Mouse (Mus musculus): ENCODE measurements at regions not wholly inside any gene's neighbourhood (a gene's known extent, or its start where the extent isn't known, plus 50 kb on each side); places are given as distances from the start of the nearest gene placed in this dataset.

GRCm38 (mm10) chr9:74021339-74021738, 52.6 kb upstream of the Unc13c start:
- no peak overlapping the region for H3K4me2 ChIP-seq (ENCODE audit: low read depth)
- H3K36me3 ChIP-seq (ENCODE audit: control insufficient read depth, insufficient read depth), result no peaks in the 10 kb centered on the region
- peak in 1 of 3 experiments; percentile 66 for TF ChIP-seq MYOG (IDR thresholded peaks at IDR 0.05; ENCODE audit: control insufficient read depth in 1 of 3, insufficient read depth in 1 of 3, insufficient read length in 2 of 3, low read depth in 2 of 3)
- no peak for TF ChIP-seq SRF (IDR thresholded peaks at IDR 0.05; ENCODE audit: control insufficient read depth, insufficient read length, low read depth)
- TF ChIP-seq MAX (IDR thresholded peaks at IDR 0.05; ENCODE audit: low read depth), result no peak
- no peak for TF ChIP-seq E2F4 (IDR thresholded peaks at IDR 0.05; ENCODE audit: insufficient read depth)
- no peak for TF ChIP-seq POLR2AphosphoS2 (IDR thresholded peaks at IDR 0.05; ENCODE audit: insufficient read length, low read depth)
- TF ChIP-seq MYOD1 (IDR thresholded peaks at IDR 0.05; ENCODE audit: control insufficient read depth in 1 of 3, insufficient read length in 2 of 3, low read depth in 2 of 3), result peak in 2 of 3 experiments; percentile 36 to 71
- TF ChIP-seq TCF3 (IDR thresholded peaks at IDR 0.05; ENCODE audit: insufficient read length, low read depth), result no peak
- no peak for TF ChIP-seq CEBPB (IDR thresholded peaks at IDR 0.05; ENCODE audit: insufficient read depth, poor library complexity, severe bottlenecking)
- no peak overlapping the region for H3ac ChIP-seq (ENCODE audit: control insufficient read depth, insufficient read length)
- no peak overlapping the region for H3K4me3 ChIP-seq
- no peaks in the 10 kb centered on the region for H3K79me2 ChIP-seq (ENCODE audit: control insufficient read depth, insufficient read depth)
- H3K27me3 ChIP-seq (ENCODE audit: control insufficient read depth, insufficient read depth, insufficient read length), result no peaks in the 10 kb centered on the region

GRCm38 (mm10) chr9:74023922-74024321, 55.2 kb upstream of the Unc13c start:
- Histone ChIP-seq H3K27me3 (ENCODE audit: control insufficient read depth, insufficient read depth, insufficient read length) (no peaks in the 10 kb centered on the region), H3K36me3 (ENCODE audit: control insufficient read depth, insufficient read depth) (no peaks in the 10 kb centered on the region), H3ac (ENCODE audit: control insufficient read depth, insufficient read length) (no peak overlapping the region), H3K4me3 (no peak overlapping the region), H3K4me2 (ENCODE audit: low read depth) (no peak overlapping the region), H3K79me2 (ENCODE audit: control insufficient read depth, insufficient read depth) (no peaks in the 10 kb centered on the region)
- TF ChIP-seq MYOG (IDR thresholded peaks at IDR 0.05; ENCODE audit: control insufficient read depth in 1 of 3, insufficient read depth in 1 of 3, insufficient read length in 2 of 3, low read depth in 2 of 3) (no peak), MAX (IDR thresholded peaks at IDR 0.05; ENCODE audit: low read depth) (no peak), TCF12 (IDR thresholded peaks at IDR 0.05; ENCODE audit: insufficient read depth, poor library complexity, severe bottlenecking) (no peak), USF1 (IDR thresholded peaks at IDR 0.05; ENCODE audit: low read depth) (no peak), POLR2A (IDR thresholded peaks at IDR 0.05; ENCODE audit: insufficient read length, low read depth) (no peak), E2F4 (IDR thresholded peaks at IDR 0.05; ENCODE audit: insufficient read depth) (no peak), REST (IDR thresholded peaks at IDR 0.05; ENCODE audit: insufficient read depth, insufficient read length) (no peak), MYOD1 (IDR thresholded peaks at IDR 0.05; ENCODE audit: control insufficient read depth in 1 of 3, insufficient read length in 2 of 3, low read depth in 2 of 3) (no peak), POLR2AphosphoS2 (IDR thresholded peaks at IDR 0.05; ENCODE audit: insufficient read length, low read depth) (no peak), TCF3 (IDR thresholded peaks at IDR 0.05; ENCODE audit: insufficient read length, low read depth) (no peak), SRF (IDR thresholded peaks at IDR 0.05; ENCODE audit: control insufficient read depth, insufficient read length, low read depth) (no peak), CEBPB (IDR thresholded peaks at IDR 0.05; ENCODE audit: insufficient read depth, poor library complexity, severe bottlenecking) (no peak)

GRCm38 (mm10) chr9:74026131-74026530, 57.4 kb upstream of the Unc13c start:
- Histone ChIP-seq H3ac (ENCODE audit: control insufficient read depth, insufficient read length) (no peak overlapping the region), H3K4me2 (ENCODE audit: low read depth) (no peak overlapping the region), H3K79me2 (ENCODE audit: control insufficient read depth, insufficient read depth) (no peaks in the 10 kb centered on the region), H3K36me3 (ENCODE audit: control insufficient read depth, insufficient read depth) (no peaks in the 10 kb centered on the region), H3K27me3 (ENCODE audit: control insufficient read depth, insufficient read depth, insufficient read length) (no peaks in the 10 kb centered on the region), H3K4me3 (no peak overlapping the region)
- TF ChIP-seq SRF (IDR thresholded peaks at IDR 0.05; ENCODE audit: control insufficient read depth, insufficient read length, low read depth) (no peak), MYOD1 (IDR thresholded peaks at IDR 0.05; ENCODE audit: control insufficient read depth in 1 of 3, insufficient read length in 2 of 3, low read depth in 2 of 3) (no peak), E2F4 (IDR thresholded peaks at IDR 0.05; ENCODE audit: insufficient read depth) (no peak), CEBPB (IDR thresholded peaks at IDR 0.05; ENCODE audit: insufficient read depth, poor library complexity, severe bottlenecking) (no peak), TCF3 (IDR thresholded peaks at IDR 0.05; ENCODE audit: insufficient read length, low read depth) (no peak), POLR2A (IDR thresholded peaks at IDR 0.05; ENCODE audit: insufficient read length, low read depth) (no peak), POLR2AphosphoS2 (IDR thresholded peaks at IDR 0.05; ENCODE audit: insufficient read length, low read depth) (no peak), MAX (IDR thresholded peaks at IDR 0.05; ENCODE audit: low read depth) (no peak), MYOG (IDR thresholded peaks at IDR 0.05; ENCODE audit: control insufficient read depth in 1 of 3, insufficient read depth in 1 of 3, insufficient read length in 2 of 3, low read depth in 2 of 3) (no peak), USF1 (IDR thresholded peaks at IDR 0.05; ENCODE audit: low read depth) (no peak), REST (IDR thresholded peaks at IDR 0.05; ENCODE audit: insufficient read depth, insufficient read length) (no peak), TCF12 (IDR thresholded peaks at IDR 0.05; ENCODE audit: insufficient read depth, poor library complexity, severe bottlenecking) (no peak)

- no peaks in the 10 kb centered on the region for H3K79me2 ChIP-seq (ENCODE audit: control insufficient read depth, insufficient read depth)
- TF ChIP-seq MYOD1 (IDR thresholded peaks at IDR 0.05; ENCODE audit: control insufficient read depth in 1 of 3, insufficient read length in 2 of 3, low read depth in 2 of 3) (no peak), TCF3 (IDR thresholded peaks at IDR 0.05; ENCODE audit: insufficient read length, low read depth) (no peak), TCF12 (IDR thresholded peaks at IDR 0.05; ENCODE audit: insufficient read depth, poor library complexity, severe bottlenecking) (no peak), MYOG (IDR thresholded peaks at IDR 0.05; ENCODE audit: control insufficient read depth in 1 of 3, insufficient read depth in 1 of 3, insufficient read length in 2 of 3, low read depth in 2 of 3) (no peak), E2F4 (IDR thresholded peaks at IDR 0.05; ENCODE audit: insufficient read depth) (no peak), REST (IDR thresholded peaks at IDR 0.05; ENCODE audit: insufficient read depth, insufficient read length) (no peak), SRF (IDR thresholded peaks at IDR 0.05; ENCODE audit: control insufficient read depth, insufficient read length, low read depth) (no peak), MAX (IDR thresholded peaks at IDR 0.05; ENCODE audit: low read depth) (no peak)
- no peak overlapping the region for H3K4me3 ChIP-seq
- no peak overlapping the region for H3K4me2 ChIP-seq (ENCODE audit: low read depth)
- no peaks in the 10 kb centered on the region for H3K27me3 ChIP-seq (ENCODE audit: control insufficient read depth, insufficient read depth, insufficient read length)
- no peak overlapping the region for H3ac ChIP-seq (ENCODE audit: control insufficient read depth, insufficient read length)
- H3K36me3 ChIP-seq (ENCODE audit: control insufficient read depth, insufficient read depth), result no peaks in the 10 kb centered on the region
These were observed 59.7 kb upstream of the Unc13c start for GRCm38 (mm10) chr9:74028438-74028837.

GRCm38 (mm10) chr9:74045936-74046335, 64.2 kb upstream of the Wdr72 start:
- TF ChIP-seq USF1 (IDR thresholded peaks at IDR 0.05; ENCODE audit: low read depth) (no peak), MAX (IDR thresholded peaks at IDR 0.05; ENCODE audit: low read depth) (no peak), MYOD1 (IDR thresholded peaks at IDR 0.05; ENCODE audit: control insufficient read depth in 1 of 3, insufficient read length in 2 of 3, low read depth in 2 of 3) (no peak), POLR2A (IDR thresholded peaks at IDR 0.05; ENCODE audit: insufficient read length, low read depth) (no peak), TCF3 (IDR thresholded peaks at IDR 0.05; ENCODE audit: insufficient read length, low read depth) (no peak), POLR2AphosphoS2 (IDR thresholded peaks at IDR 0.05; ENCODE audit: insufficient read length, low read depth) (no peak), REST (IDR thresholded peaks at IDR 0.05; ENCODE audit: insufficient read depth, insufficient read length) (no peak), CEBPB (IDR thresholded peaks at IDR 0.05; ENCODE audit: insufficient read depth, poor library complexity, severe bottlenecking) (no peak), MYOG (IDR thresholded peaks at IDR 0.05; ENCODE audit: control insufficient read depth in 1 of 3, insufficient read depth in 1 of 3, insufficient read length in 2 of 3, low read depth in 2 of 3) (no peak), SRF (IDR thresholded peaks at IDR 0.05; ENCODE audit: control insufficient read depth, insufficient read length, low read depth) (no peak), E2F4 (IDR thresholded peaks at IDR 0.05; ENCODE audit: insufficient read depth) (no peak), TCF12 (IDR thresholded peaks at IDR 0.05; ENCODE audit: insufficient read depth, poor library complexity, severe bottlenecking) (no peak)
- no peaks in the 10 kb centered on the region for H3K27me3 ChIP-seq (ENCODE audit: control insufficient read depth, insufficient read depth, insufficient read length)
- H3ac ChIP-seq (ENCODE audit: control insufficient read depth, insufficient read length), result no peak overlapping the region
- H3K4me3 ChIP-seq, result no peak overlapping the region
- H3K4me2 ChIP-seq (ENCODE audit: low read depth), result no peak overlapping the region
- H3K79me2 ChIP-seq (ENCODE audit: control insufficient read depth, insufficient read depth), result no peaks in the 10 kb centered on the region
- H3K36me3 ChIP-seq (ENCODE audit: control insufficient read depth, insufficient read depth), result no peaks in the 10 kb centered on the region

All from myocyte (in vitro differentiated cells).